Mouse (Mus musculus) liver, embryonic 14.5 days (tissue): Measurements from ENCODE around the gene Olfr435.

Source experiments
- CTCF ChIP-seq: IDR thresholded peaks from 2 replicates; pipeline ENCODE4 v1.5.1; 2016; ENCODE audit warnings: antibody characterized with exemption, low read depth, control low read depth
- EP300 ChIP-seq: IDR thresholded peaks from 2 replicates; pipeline ENCODE4 v1.6.1; 2016; ENCODE audit warnings: antibody characterized with exemption, low read depth

GRCm38 (mm10) chr6:43171840-43172239 lies 25.1 kb upstream of the Olfr435 start, which contains the start of gene Olfr13:
- TF ChIP-seq EP300, result no peak
- no peak for TF ChIP-seq CTCF
